Mouse (Mus musculus): ENCODE measurements around the gene Tmem43.

DNA sequence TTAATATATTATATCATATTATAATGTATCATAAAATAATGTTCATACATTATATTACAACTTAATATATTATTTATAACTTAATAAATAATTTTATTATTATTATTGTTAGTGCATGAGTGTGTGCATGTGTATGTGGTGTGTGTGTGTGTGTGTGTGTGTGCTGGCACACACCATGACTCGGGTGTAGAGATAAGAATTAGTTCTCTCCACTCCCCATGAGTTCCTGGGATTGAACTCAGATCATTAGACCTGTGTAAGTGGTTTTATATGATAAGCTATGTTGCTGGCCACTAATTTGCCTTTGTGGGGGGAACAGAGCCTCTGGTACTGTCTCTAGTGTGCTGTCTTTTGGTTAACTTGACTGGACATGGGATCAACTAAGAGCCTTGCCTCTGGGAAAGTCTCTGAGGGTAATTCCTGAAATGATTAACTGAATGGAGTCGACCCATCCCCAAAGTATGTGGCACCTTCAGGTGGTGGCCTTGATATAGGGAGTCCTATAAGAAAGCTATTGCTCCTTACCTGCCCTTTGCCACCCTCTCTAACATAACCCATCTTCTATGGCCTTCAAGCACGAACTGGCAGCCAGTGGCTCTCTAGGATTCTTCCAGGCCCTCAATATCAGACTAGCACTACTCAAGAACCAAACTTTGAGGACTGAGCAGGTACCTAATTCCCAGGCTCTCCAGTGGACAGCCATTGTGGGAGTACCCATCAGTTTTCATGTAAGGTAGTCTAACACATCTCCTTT is 23.9 kb upstream of the Tmem43 start:
- no peak for TF ChIP-seq CTCF (conservative IDR thresholded peaks at IDR 0.05; ENCODE audit: insufficient read depth, insufficient read length, low read depth, low read length)
- TF ChIP-seq POLR2A (IDR thresholded peaks at IDR 0.05; ENCODE audit: low read depth, low read length) = no peak
